Mouse (Mus musculus): ENCODE measurements around the gene Cox10.

- TF ChIP-seq CTCF (IDR thresholded peaks at IDR 0.05; ENCODE audit: control insufficient read depth, insufficient read depth, insufficient read length) (no peak), USF1 (IDR thresholded peaks at IDR 0.05; ENCODE audit: low read depth) (no peak), MYOD1 (IDR thresholded peaks at IDR 0.05; ENCODE audit: control insufficient read depth, insufficient read length, low read depth) (no peak), MYOG (IDR thresholded peaks at IDR 0.05; ENCODE audit: control insufficient read depth, extremely low read depth, insufficient read length) (no peak)
These were observed 3.1 kb downstream of the Cox10 start for GRCm38 (mm10) chr11:64076212-64076611.
